Mouse (Mus musculus) liver, embryonic 14.5 days (tissue): ENCODE data around the gene Klhl29.

Experiments
- CTCF ChIP-seq: IDR thresholded peaks from 2 replicates; pipeline ENCODE4 v1.5.1; 2016; ENCODE audit warnings: antibody characterized with exemption, low read depth, control low read depth
- EP300 ChIP-seq: IDR thresholded peaks from 2 replicates; pipeline ENCODE4 v1.6.1; 2016; ENCODE audit warnings: antibody characterized with exemption, low read depth

- TF ChIP-seq EP300: no peak
- no peak for TF ChIP-seq CTCF
Measured at GRCm38 (mm10) chr12:5141040-5141439, 234.4 kb downstream of the Klhl29 start.
